Mouse (Mus musculus) intestine, embryonic 16.5 days (tissue): ENCODE data around the gene Rad9b. TPM values are rescaled to one million over a fixed set of nuclear protein-coding genes. Genes with fewer than 3 reads are reported as not detected.

Experiments
- ATAC-seq: fragments of 200-750 bp; cut with Nextera tagmentation; 2 replicates; pipeline ENCODE4 v1.8.0; 2017; ENCODE audit warnings: moderate TSS enrichment, moderate library complexity
- H3K27ac ChIP-seq: fragments of 300-500 bp; sonication (generic); 2 replicates; pipeline ENCODE4 v1.5.1; 2014; ENCODE audit warnings: mild to moderate bottlenecking, low read length
- H3K27me3 ChIP-seq: fragments of 300-500 bp; sonication (generic); replicated peaks from 2 replicates; pipeline ENCODE4 v1.6.1; 2014; ENCODE audit warnings: low read length, control low read depth, mixed read lengths; ENCODE audit not compliant: control insufficient read depth, insufficient read depth
- H3K36me3 ChIP-seq: fragments of 300-500 bp; sonication (generic); 2 replicates; pipeline ENCODE4 v1.6.1; 2014; ENCODE audit warnings: low read length, control low read depth; ENCODE audit not compliant: control insufficient read depth, insufficient read depth
- H3K4me1 ChIP-seq: fragments of 300-500 bp; sonication (generic); 2 replicates; pipeline ENCODE4 v1.6.1; 2014; ENCODE audit warnings: low read length, control low read depth, mixed read lengths; ENCODE audit not compliant: control insufficient read depth, insufficient read depth
- H3K4me2 ChIP-seq: fragments of 300-500 bp; sonication (generic); 2 replicates; pipeline ENCODE4 v1.6.1; 2014; ENCODE audit warnings: low read depth, low read length, control low read depth
- H3K4me3 ChIP-seq: fragments of 300-500 bp; sonication (generic); 2 replicates; pipeline ENCODE4 v1.5.1; 2014; ENCODE audit warnings: mild to moderate bottlenecking, low read length
- H3K9ac ChIP-seq: fragments of 300-500 bp; sonication (generic); 2 replicates; pipeline ENCODE4 v1.6.1; 2014; ENCODE audit warnings: low read depth, low read length
- H3K9me3 ChIP-seq: fragments of 300-500 bp; sonication (generic); 2 replicates; pipeline ENCODE4 v1.6.1; 2016; ENCODE audit warnings: low read length, control low read depth; ENCODE audit not compliant: control insufficient read depth
- WGBS: fragments of 180-500 bp; shearing (Covaris S2); extraction: QIAGEN DNeasy Blood & Tissue Kit; methylation state at CpG from one replicate; pipeline ENCODE4 v1.1.7; 2014; 5-methylcytosine and 5-hydroxymethylcytosine counted together
- polyA plus RNA-seq: library from polyadenylated mRNA; unstranded; fragments of >200 nt; fragmentation: Nextera tagmentation; extraction: Ambion mirVana; gene quantifications from 2 replicates; pipeline ENCODE4 v1.2.1, GENCODE M21; 2015

Gene Rad9b
- polyA plus RNA-seq, 1 experiment from 2014 or later = 7.4 TPM

GRCm38 (mm10) chr5:122377101-122377833, 23.2 kb upstream of the Rad9b start:
- Histone ChIP-seq H3K4me1 (peaks cover 8% of the 10 kb centered on the region; the same call in 1 of the 2 replicates), H3K4me3 (no peak overlapping the region), H3K4me2 (no peak overlapping the region), H3K9me3 (no peaks in the 10 kb centered on the region), H3K27me3 (no peaks in the 10 kb centered on the region), H3K9ac (no peak overlapping the region), H3K36me3 (0 out of 2 replicates have a peak, but pooled peaks cover 9% of the 10 kb centered on the region), H3K27ac (no peak overlapping the region)
- 92% methylated on average over 4 of the region's 4 CpGs for WGBS
- no peak for ATAC-seq

DNA sequence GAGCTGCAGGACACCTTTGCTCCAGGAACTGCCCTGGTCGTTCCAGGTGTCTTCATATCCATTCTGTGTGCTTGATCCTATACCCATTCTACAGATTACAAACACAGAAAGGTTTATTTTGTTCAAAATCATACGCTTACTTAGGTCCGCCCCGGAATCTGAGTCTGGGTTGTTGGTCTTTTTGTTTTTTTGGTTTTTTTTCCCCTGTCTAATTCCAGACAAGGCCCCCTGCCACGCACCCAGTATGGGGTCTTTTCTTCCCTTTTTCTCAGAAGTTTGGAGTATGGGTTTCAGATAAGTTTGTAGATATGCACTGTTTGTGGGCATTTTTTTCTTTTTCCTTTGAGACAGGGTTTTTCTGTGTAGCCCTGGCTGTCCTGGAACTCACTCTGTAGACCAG, 18.8 kb upstream of the Rad9b start:
- Histone ChIP-seq H3K9me3 (no peaks in the 10 kb centered on the region), H3K4me3 (peak overlapping the region; percentile 78), H3K27ac (peak overlapping the region; percentile 86), H3K4me2 (peak overlapping the region; percentile 67), H3K9ac (peak overlapping the region; percentile 79), H3K36me3 (peaks cover 6% of the 10 kb centered on the region; the same call in 1 of the 2 replicates), H3K27me3 (no peaks in the 10 kb centered on the region), H3K4me1 (peaks cover 8% of the 10 kb centered on the region; the same call in 1 of the 2 replicates)
- no peak for ATAC-seq
- WGBS = 4% methylated on average over 5 of the region's 5 CpGs

DNA sequence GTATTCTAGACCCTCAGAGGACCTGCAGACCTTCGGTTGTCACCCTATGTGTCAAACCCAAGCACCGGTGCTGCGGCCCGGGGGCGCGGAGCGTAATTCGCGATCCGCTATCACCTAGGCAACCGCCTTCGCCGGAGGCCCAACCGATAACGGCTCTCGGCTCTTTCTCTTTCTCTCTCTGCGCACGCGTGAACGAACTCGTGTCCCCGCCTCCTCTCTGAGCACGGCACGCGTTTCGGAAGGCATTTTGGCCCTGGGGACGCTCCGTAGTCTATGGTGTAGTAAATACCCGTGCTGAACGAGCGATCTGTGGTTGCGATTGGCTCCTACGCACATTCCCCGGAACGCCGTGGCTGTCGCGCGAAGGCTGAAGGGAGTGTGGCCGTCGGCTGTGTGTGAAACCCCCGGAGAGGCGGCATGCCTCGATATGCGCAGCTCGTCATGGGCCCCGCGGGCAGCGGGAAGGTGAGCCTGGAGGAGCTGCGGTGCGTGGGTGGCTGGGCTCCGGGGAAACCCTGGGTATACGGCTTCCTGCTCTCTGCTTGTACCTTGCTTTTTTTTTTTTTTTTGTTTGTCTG, 18.2 kb upstream of the Rad9b start, which contains the start of gene Fam216a:
Fam216a (minus strand) TSS at position 173 of the 578 bp plus-strand sequence.
- Histone ChIP-seq H3K9me3 (no peaks in the 10 kb centered on the region), H3K9ac (peak within 1 kb of the TSS; percentile 79), H3K27ac (peak within 1 kb of the TSS; percentile 91), H3K4me1 (peaks cover 8% of the 10 kb centered on the region; the same call in 1 of the 2 replicates), H3K36me3 (peaks cover 7% of the 10 kb centered on the region; the same call in 1 of the 2 replicates), H3K27me3 (no peaks in the 10 kb centered on the region), H3K4me3 (peak within 1 kb of the TSS; percentile 78), H3K4me2 (peak within 1 kb of the TSS; percentile 74)
- under 1% methylated on average over 53 of the region's 53 CpGs for WGBS
- ATAC-seq = peak; percentile 96

DNA sequence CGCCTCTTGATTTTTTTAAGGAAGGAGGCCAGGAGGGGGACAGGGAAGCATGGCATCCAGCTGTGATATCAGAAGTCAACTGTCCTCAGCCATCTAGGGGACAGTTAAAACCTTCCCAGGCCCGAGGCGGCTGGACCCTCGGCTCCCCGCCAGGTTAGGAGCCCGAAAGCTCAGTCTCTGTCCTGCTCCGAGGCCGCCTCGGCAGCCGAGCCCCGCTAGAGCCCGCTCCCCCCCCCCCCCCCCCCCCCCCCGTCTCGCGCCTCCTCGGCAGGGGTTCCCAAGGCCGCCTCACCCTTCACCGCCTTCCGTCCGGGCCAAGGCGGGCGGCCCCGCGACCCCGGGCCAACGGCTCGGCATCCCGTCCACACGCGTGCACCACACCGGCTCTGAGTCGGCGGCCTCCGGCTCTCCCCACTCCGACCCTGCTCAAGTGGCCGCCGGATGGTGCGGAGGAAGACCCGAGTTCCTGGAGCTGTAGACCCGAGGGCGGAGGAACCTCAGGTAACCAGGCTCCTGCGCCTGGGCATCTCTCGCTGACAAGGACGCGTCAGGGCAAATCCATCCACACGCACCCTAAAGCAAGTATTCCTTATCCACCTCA, 17.7 kb upstream of the Rad9b start, which contains the start of gene Gpn3:
Gpn3 (plus strand) TSS at position 286 of the 601 bp plus-strand sequence.
- under 1% methylated on average over 38 of the region's 46 CpGs for WGBS
- H3K4me1 ChIP-seq = peaks cover 8% of the 10 kb centered on the region; the same call in 1 of the 2 replicates

GRCm38 (mm10) chr5:122354492-122355067, 547 bp upstream of the Rad9b start:
- H3K36me3 ChIP-seq = no peaks in the 10 kb centered on the region
- H3K4me1 ChIP-seq = peaks cover 13% of the 10 kb centered on the region
- no peaks in the 10 kb centered on the region for H3K9me3 ChIP-seq
- under 1% methylated on average over 41 of the region's 57 CpGs for WGBS
- H3K27ac ChIP-seq = peak overlapping the region; percentile 78
- peak overlapping the region; percentile 93 for H3K9ac ChIP-seq
- H3K4me2 ChIP-seq = peak overlapping the region; percentile 57
- peak overlapping the region; percentile 94 for H3K4me3 ChIP-seq
- no peaks in the 10 kb centered on the region for H3K27me3 ChIP-seq
- ATAC-seq = peak; percentile 80

More for the DNA sequence above, 17.7 kb upstream of the Rad9b start, which contains the start of gene Gpn3:
- Histone ChIP-seq H3K9ac (peak within 1 kb of the TSS; percentile 79), H3K9me3 (no peaks in the 10 kb centered on the region), H3K4me2 (peak within 1 kb of the TSS; percentile 74), H3K36me3 (peaks cover 7% of the 10 kb centered on the region; the same call in 1 of the 2 replicates), H3K4me3 (peak within 1 kb of the TSS; percentile 78), H3K27me3 (no peaks in the 10 kb centered on the region), H3K27ac (peak within 1 kb of the TSS; percentile 91)
- peak; percentile 76 for ATAC-seq

- WGBS = 83% methylated on average over 4 of the region's 4 CpGs
Observed at GRCm38 (mm10) chr5:122345777-122346176, 8.3 kb downstream of the Rad9b start.

GRCm38 (mm10) chr5:122344260-122344659, 9.8 kb downstream of the Rad9b start:
- Histone ChIP-seq H3K4me3 (no peak overlapping the region), H3K27ac (peak overlapping the region; percentile 76; the same call in 1 of the 2 replicates), H3K36me3 (no peaks in the 10 kb centered on the region), H3K4me2 (no peak overlapping the region), H3K27me3 (no peaks in the 10 kb centered on the region), H3K9me3 (0 out of 2 replicates have a peak, but pooled peaks cover 3% of the 10 kb centered on the region), H3K9ac (no peak overlapping the region), H3K4me1 (0 out of 2 replicates have a peak, but pooled peaks cover 4% of the 10 kb centered on the region)
- 4% methylated on average over 5 of the region's 5 CpGs for WGBS
- peak; percentile 81 for ATAC-seq

More at GRCm38 (mm10) chr5:122345777-122346176, 8.3 kb downstream of the Rad9b start:
- Histone ChIP-seq H3K4me2 (no peak overlapping the region), H3K36me3 (no peaks in the 10 kb centered on the region), H3K9ac (no peak overlapping the region), H3K9me3 (0 out of 2 replicates have a peak, but pooled peaks cover 3% of the 10 kb centered on the region), H3K27ac (no peak overlapping the region), H3K4me3 (no peak overlapping the region), H3K4me1 (0 out of 2 replicates have a peak, but pooled peaks cover 8% of the 10 kb centered on the region), H3K27me3 (no peaks in the 10 kb centered on the region)
- ATAC-seq = no peak

DNA sequence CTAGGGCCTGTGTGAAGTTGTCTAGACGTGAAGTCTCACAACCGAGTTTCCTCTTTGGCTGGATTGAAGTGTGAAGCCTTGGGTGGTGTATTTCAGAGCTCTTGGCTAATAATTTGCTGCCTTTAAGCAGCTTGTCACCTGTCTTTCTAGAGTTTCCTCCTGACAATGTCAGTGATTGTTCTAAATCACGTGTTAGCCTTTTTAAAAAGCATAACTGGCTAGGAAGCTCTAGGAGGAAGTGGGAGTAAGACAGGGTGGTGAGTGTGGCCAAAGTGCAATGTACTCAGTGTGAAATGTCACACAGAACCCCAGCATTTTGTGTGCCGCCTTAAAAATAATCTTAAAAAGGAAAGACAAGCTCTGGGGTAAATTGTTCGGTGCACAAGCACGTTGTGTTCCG, 10.3 kb downstream of the Rad9b start:
- H3K9ac ChIP-seq = no peak overlapping the region
- ATAC-seq = peak; percentile 96
- WGBS = 50% methylated on average over 7 of the region's 7 CpGs
- H3K27ac ChIP-seq = peak overlapping the region; percentile 76
- H3K36me3 ChIP-seq = no peaks in the 10 kb centered on the region
- no peak overlapping the region for H3K4me2 ChIP-seq
- no peaks in the 10 kb centered on the region for H3K27me3 ChIP-seq
- 0 out of 2 replicates have a peak, but pooled peaks cover 3% of the 10 kb centered on the region for H3K9me3 ChIP-seq
- 0 out of 2 replicates have a peak, but pooled peaks cover 4% of the 10 kb centered on the region for H3K4me1 ChIP-seq
- H3K4me3 ChIP-seq = no peak overlapping the region
